Mouse (Mus musculus) CH12.LX (cell line): ENCODE results near the gene Ints1. TPM values are rescaled to one million over a fixed set of nuclear protein-coding genes. Genes with fewer than 3 reads are reported as not detected.

Experiments
- DNase-seq: peaks from one replicate; pipeline ENCODE4 v3.0.0-alpha.2; 2013; ENCODE audit errors: extremely low read depth
- H3K27ac ChIP-seq: 2 replicates; pipeline ENCODE4 v1.5.1; 2012; ENCODE audit warnings: low read depth, mild to moderate bottlenecking, control low read depth, moderate library complexity; ENCODE audit not compliant: insufficient read depth
- H3K27me3 ChIP-seq: replicated peaks from 2 replicates; pipeline ENCODE3; 2012; ENCODE audit warnings: inconsistent platforms
- H3K36me3 ChIP-seq, 2 experiments: replicated peaks in 1 of 2; 2 replicates each; pipeline versions ENCODE3 to v1.6.1; 2012; ENCODE audit warnings: inconsistent platforms in 1 of 2, low read length in 1 of 2, mild to moderate bottlenecking in 1 of 2, mixed read lengths in 1 of 2, moderate library complexity in 1 of 2; ENCODE audit not compliant: control insufficient read depth in 1 of 2, insufficient read depth in 1 of 2
- H3K4me1 ChIP-seq, 2 experiments: 2 replicates each; pipeline ENCODE4 v1.6.1; 2012; ENCODE audit warnings: inconsistent platforms in 1 of 2, moderate library complexity in 1 of 2; ENCODE audit not compliant: insufficient read depth in 2 of 2, control insufficient read depth in 1 of 2
- H3K4me2 ChIP-seq: 2 replicates; pipeline ENCODE4 v1.6.1; 2012; ENCODE audit warnings: low read depth, mild to moderate bottlenecking, control low read depth; ENCODE audit not compliant: poor library complexity, insufficient read depth, severe bottlenecking
- H3K4me3 ChIP-seq, 3 experiments: fragments of 150-350 bp in 1 of 3; sonication (generic) in 1 of 3; replicated peaks in 1 of 3; 2 replicates each; pipeline versions ENCODE3 to v1.5.1; 2011 to 2012; ENCODE audit warnings: low read depth in 2 of 3, low read length in 2 of 3, mild to moderate bottlenecking in 2 of 3, moderate library complexity in 2 of 3, control low read depth in 1 of 3, improper control_type of control experiment in 1 of 3, inconsistent platforms in 1 of 3, mixed read lengths in 1 of 3; ENCODE audit not compliant: poor library complexity in 1 of 3
- H3K79me2 ChIP-seq: replicated peaks from 2 replicates; pipeline ENCODE4 v1.6.1; 2012; ENCODE audit warnings: mild to moderate bottlenecking, moderate library complexity; ENCODE audit not compliant: control insufficient read depth, poor library complexity, insufficient read depth, severe bottlenecking; ENCODE audit errors: extremely low read depth
- H3K9ac ChIP-seq: 2 replicates; pipeline ENCODE4 v1.6.1; 2012; ENCODE audit warnings: low read depth, mild to moderate bottlenecking, control low read depth, moderate library complexity; ENCODE audit not compliant: insufficient read depth
- H3K9me3 ChIP-seq: replicated peaks from 2 replicates; pipeline ENCODE3; 2012; ENCODE audit warnings: low read length, inconsistent platforms, mixed read lengths
- BHLHE40 ChIP-seq: IDR thresholded peaks from 2 replicates; pipeline ENCODE4 v1.6.1; 2011; ENCODE audit warnings: mild to moderate bottlenecking, low read depth, low read length, improper control_type of control experiment
- CHD1 ChIP-seq: IDR thresholded peaks from 2 replicates; pipeline ENCODE4 v1.6.1; 2012; ENCODE audit warnings: low read depth, low read length, improper control_type of control experiment, inconsistent platforms
- CHD2 ChIP-seq: IDR thresholded peaks from 2 replicates; pipeline ENCODE4 v1.6.1; 2011; ENCODE audit warnings: low read length, improper control_type of control experiment
- CTCF ChIP-seq, 2 experiments: IDR thresholded peaks in 1 of 2; conservative IDR thresholded peaks in 1 of 2; 2 replicates each; pipeline ENCODE4 v1.5.1; 2011 to 2012; ENCODE audit warnings: low read depth in 2 of 2, low read length in 2 of 2, improper control_type of control experiment in 1 of 2, inconsistent platforms in 1 of 2, mild to moderate bottlenecking in 1 of 2, moderate library complexity in 1 of 2
- ELF1 ChIP-seq: IDR thresholded peaks from 2 replicates; pipeline ENCODE4 v1.6.1; 2014; ENCODE audit warnings: low read depth, mild to moderate bottlenecking, inconsistent platforms, low read length, improper control_type of control experiment
- EP300 ChIP-seq: IDR thresholded peaks from 2 replicates; pipeline ENCODE4 v1.6.1; 2011; ENCODE audit warnings: low read length, improper control_type of control experiment
- ETS1 ChIP-seq: conservative IDR thresholded peaks from 2 replicates; pipeline ENCODE4 v1.6.1; 2012; ENCODE audit warnings: low read depth, mild to moderate bottlenecking, inconsistent platforms, low read length, improper control_type of control experiment, moderate library complexity
- HCFC1 ChIP-seq: IDR thresholded peaks from 2 replicates; pipeline ENCODE4 v1.6.1; 2012; ENCODE audit warnings: low read depth, mild to moderate bottlenecking, inconsistent platforms, low read length, improper control_type of control experiment
- IRF4 ChIP-seq: IDR thresholded peaks from 2 replicates; pipeline ENCODE4 v1.6.1; 2014; ENCODE audit warnings: low read depth, mild to moderate bottlenecking, inconsistent platforms, low read length, improper control_type of control experiment
- JUN ChIP-seq: IDR thresholded peaks from 2 replicates; pipeline ENCODE4 v1.6.1; 2011; ENCODE audit warnings: low read depth, mild to moderate bottlenecking, low read length, improper control_type of control experiment, moderate library complexity; ENCODE audit not compliant: insufficient read depth
- KAT2A ChIP-seq: IDR thresholded peaks from 2 replicates; pipeline ENCODE4 v1.6.1; 2012; ENCODE audit warnings: low read length, improper control_type of control experiment, inconsistent platforms; ENCODE audit not compliant: insufficient replicate concordance
- MAX ChIP-seq: IDR thresholded peaks from 2 replicates; pipeline ENCODE4 v1.6.1; 2011; ENCODE audit warnings: low read length, improper control_type of control experiment
- MAZ ChIP-seq: IDR thresholded peaks from 2 replicates; pipeline ENCODE4 v1.6.1; 2012; ENCODE audit warnings: low read depth, mild to moderate bottlenecking, inconsistent platforms, low read length, improper control_type of control experiment, moderate library complexity
- MEF2A ChIP-seq: IDR thresholded peaks from 2 replicates; pipeline ENCODE4 v1.6.1; 2014; ENCODE audit warnings: low read depth, mild to moderate bottlenecking, inconsistent platforms, low read length, improper control_type of control experiment, borderline replicate concordance
- MXI1 ChIP-seq: IDR thresholded peaks from 2 replicates; pipeline ENCODE4 v1.6.1; 2011; ENCODE audit warnings: mild to moderate bottlenecking, low read depth, low read length, improper control_type of control experiment
- MYC ChIP-seq: IDR thresholded peaks from 2 replicates; pipeline ENCODE4 v1.6.1; 2011; ENCODE audit warnings: low read depth, mild to moderate bottlenecking, improper control_type of control experiment, low read length
- NRF1 ChIP-seq: IDR thresholded peaks from 2 replicates; pipeline ENCODE4 v1.6.1; 2014; ENCODE audit warnings: low read depth, mild to moderate bottlenecking, inconsistent platforms, low read length, improper control_type of control experiment, moderate library complexity
- POLR2A ChIP-seq: IDR thresholded peaks from 2 replicates; pipeline ENCODE4 v1.6.1; 2011; ENCODE audit warnings: low read depth, mild to moderate bottlenecking, improper control_type of control experiment, low read length
- POLR2AphosphoS2 ChIP-seq: IDR thresholded peaks from 2 replicates; pipeline ENCODE4 v1.6.1; 2011; ENCODE audit warnings: low read depth, low read length, improper control_type of control experiment
- RAD21 ChIP-seq: IDR thresholded peaks from 2 replicates; pipeline ENCODE4 v1.6.1; 2011; ENCODE audit warnings: low read depth, mild to moderate bottlenecking, low read length, improper control_type of control experiment, moderate library complexity
- SIN3A ChIP-seq: IDR thresholded peaks from 2 replicates; pipeline ENCODE4 v1.6.1; 2012; ENCODE audit warnings: low read length, improper control_type of control experiment, inconsistent platforms
- SMC3 ChIP-seq: IDR thresholded peaks from 2 replicates; pipeline ENCODE4 v1.6.1; 2011; ENCODE audit warnings: low read depth, low read length, improper control_type of control experiment
- TCF12 ChIP-seq: IDR thresholded peaks from 2 replicates; pipeline ENCODE4 v1.6.1; 2014; ENCODE audit warnings: low read depth, mild to moderate bottlenecking, inconsistent platforms, low read length, improper control_type of control experiment
- UBTF ChIP-seq: IDR thresholded peaks from 2 replicates; pipeline ENCODE4 v1.6.1; 2012; ENCODE audit warnings: low read depth, mild to moderate bottlenecking, inconsistent platforms, low read length, improper control_type of control experiment, moderate library complexity
- USF2 ChIP-seq: conservative IDR thresholded peaks from 2 replicates; pipeline ENCODE4 v1.6.1; 2011; ENCODE audit warnings: low read depth, low read length, improper control_type of control experiment
- ZC3H11A ChIP-seq: IDR thresholded peaks from 2 replicates; pipeline ENCODE4 v1.6.1; 2012; ENCODE audit warnings: low read depth, mild to moderate bottlenecking, inconsistent platforms, low read length, improper control_type of control experiment
- dilution Hi-C: fragments of 300-500 bp; cut with MboI; formaldehyde crosslinking; loops from 2 replicates; pipeline ENCODE4 v1.14.3; 2020; ENCODE audit warnings: low sequenced_read_pairs; ENCODE audit not compliant: extremely low pct_unique_long_range_greater_than_20kb, extremely low pct_ligation_motif_present
- in situ Hi-C: fragments of 300-500 bp; cut with MboI; formaldehyde crosslinking; loops from 3 replicates; pipeline ENCODE4 v1.14.3; 2019; ENCODE audit warnings: low sequenced_read_pairs, low pct_ligation_motif_present, low pct_unique_long_range_greater_than_20kb, mixed read lengths
- polyA plus RNA-seq: library from polyadenylated mRNA; unstranded; fragments of >175 nt; gene quantifications from 2 replicates; pipeline ENCODE4 v1.2.1, GENCODE M21; 2012; ENCODE audit warnings: low read depth; ENCODE audit not compliant: insufficient read length
- total RNA-seq, 2 experiments: library from RNA; depleted of rRNA; stranded (reverse); fragments of 300-350 nt in 1 of 2; fragments of >200 nt in 1 of 2; gene quantifications; 2 replicates each; pipeline ENCODE4 v1.2.3; 2012 to 2014

Gene Ints1
- total and polyA plus RNA-seq, 3 experiments, result 19.8 to 88.2 (median 72.1) TPM

DNA sequence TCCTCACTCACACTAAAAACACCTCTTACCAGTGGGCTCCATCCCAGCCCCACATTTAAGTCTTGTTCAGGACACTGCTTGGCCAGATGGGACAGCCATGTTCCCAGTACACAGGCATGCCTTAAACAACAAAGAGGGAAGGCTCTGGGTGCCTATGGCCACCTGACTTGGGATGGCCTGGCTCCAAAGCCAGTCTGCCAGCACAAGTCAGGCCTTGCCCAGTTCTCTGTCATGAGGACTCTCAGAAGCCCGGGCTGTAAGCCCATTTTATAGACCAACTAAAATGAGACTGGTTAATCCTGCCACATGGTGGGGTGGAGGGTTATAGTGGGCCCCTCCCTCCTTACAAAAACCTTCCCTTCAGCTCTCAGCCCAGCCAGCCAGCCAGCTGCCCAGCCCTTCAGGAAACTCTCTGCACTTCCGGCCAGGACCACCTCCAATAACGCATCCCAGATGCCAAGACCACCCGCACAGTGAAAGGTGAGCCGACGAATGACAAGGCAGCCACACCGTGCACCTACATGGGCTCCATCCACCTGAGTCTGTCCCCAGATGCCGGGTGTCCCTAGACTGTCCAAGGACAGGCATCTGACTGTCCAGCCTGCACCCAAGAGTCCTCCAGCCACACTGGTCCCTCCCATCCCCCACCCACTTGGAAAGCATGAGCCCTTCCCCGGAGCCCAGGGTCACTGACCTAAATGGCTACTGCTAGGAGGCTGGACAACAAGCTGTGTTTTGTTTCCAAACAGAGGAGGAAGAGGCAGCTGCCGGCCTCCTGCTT, 50.9 kb downstream of the Ints1 start:
- no peak for DNase-seq
- in situ Hi-C loops (no loop called here), dilution Hi-C loops (no loop called here)
- Histone ChIP-seq H3K79me2 (no peaks in the 10 kb centered on the region), H3K9me3 (no peaks in the 10 kb centered on the region), H3K27ac (no peak overlapping the region), H3K4me1 (peaks cover 25 to 62% of the 10 kb centered on the region in 2 experiments), H3K9ac (no peak overlapping the region), H3K4me3 (no peak overlapping the region), H3K4me2 (no peak overlapping the region), H3K27me3 (no peaks in the 10 kb centered on the region), H3K36me3 (peaks cover 0 to 27% of the 10 kb centered on the region in 2 experiments)
- TF ChIP-seq MAZ (no peak), EP300 (no peak), POLR2AphosphoS2 (no peak), USF2 (no peak), SIN3A (no peak), KAT2A (no peak), SMC3 (no peak)

DNA sequence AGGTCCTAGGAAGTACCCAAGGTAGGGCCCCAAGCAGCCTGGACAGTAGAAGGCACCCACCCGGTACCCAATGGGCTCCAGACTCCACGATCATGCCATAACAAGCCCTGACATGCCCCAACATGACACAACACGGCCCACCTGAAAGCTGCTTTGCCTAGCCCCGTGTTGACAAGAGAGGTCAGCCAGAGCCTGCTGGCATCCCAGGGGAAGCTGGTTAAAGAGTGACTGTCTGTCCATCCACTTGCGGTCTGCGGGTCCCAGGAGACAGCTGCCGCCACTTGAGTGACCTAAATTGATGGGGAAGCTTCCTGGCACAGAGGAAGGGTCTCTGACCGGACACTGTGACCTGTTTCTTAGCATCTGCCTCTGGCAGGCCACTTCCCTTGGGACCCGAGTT, 52.4 kb downstream of the Ints1 start:
- peak; percentile 75 for DNase-seq
- Histone ChIP-seq H3K27me3 (no peaks in the 10 kb centered on the region), H3K79me2 (no peaks in the 10 kb centered on the region), H3K9ac (peak overlapping the region; percentile 7; the same call in 1 of the 2 replicates), H3K4me2 (peak overlapping the region; percentile 26), H3K27ac (peak overlapping the region; percentile 81), H3K4me3 (peak overlapping the region; percentile 26 to 52 (median 31)), H3K36me3 (peaks cover 0 to 26% of the 10 kb centered on the region in 2 experiments), H3K4me1 (peaks cover 25 to 61% of the 10 kb centered on the region in 2 experiments), H3K9me3 (no peaks in the 10 kb centered on the region)
- in situ Hi-C loops (no loop called here), dilution Hi-C loops (no loop called here)
- TF ChIP-seq HCFC1, result peak; percentile 34; the same call in 1 of the 2 replicates
- TF ChIP-seq POLR2AphosphoS2, result no peak
- peak; percentile 35; the same call in 1 of the 2 replicates for TF ChIP-seq NRF1
- peak; percentile 100 for TF ChIP-seq CHD1
- no peak for TF ChIP-seq JUN
- TF ChIP-seq ETS1, result peak; percentile 44
- peak; percentile 86; the same call in 1 of the 2 replicates for TF ChIP-seq SIN3A
- TF ChIP-seq MYC, result 0 out of 2 replicates have a peak, but pooled peaks have one; percentile 52
- no peak for TF ChIP-seq RAD21
- no peak for TF ChIP-seq SMC3
- no peak for TF ChIP-seq CHD2
- TF ChIP-seq MXI1, result peak; percentile 57
- peak; percentile 68 for TF ChIP-seq EP300
- TF ChIP-seq POLR2A, result 0 out of 2 replicates have a peak, but pooled peaks have one; percentile 3
- TF ChIP-seq CTCF (conservative IDR thresholded peaks at IDR 0.05 in 1 of 2, IDR thresholded peaks at IDR 0.05 in 1 of 2; ENCODE audit: low read depth in 2 of 2, low read length in 2 of 2), result no peak; a peak in 1 of 4 replicates
- peak; percentile 72 for TF ChIP-seq IRF4
- peak; percentile 58 for TF ChIP-seq MAX
- 0 out of 2 replicates have a peak, but pooled peaks have one; percentile 1 for TF ChIP-seq ELF1
- no peak for TF ChIP-seq UBTF
- TF ChIP-seq KAT2A, result 0 out of 2 replicates have a peak, but pooled peaks have one; percentile 61
- no peak for TF ChIP-seq ZC3H11A
- TF ChIP-seq MEF2A, result peak; percentile 66; the same call in 1 of the 2 replicates
- TF ChIP-seq BHLHE40, result peak; percentile 74
- peak; percentile 75; the same call in 1 of the 2 replicates for TF ChIP-seq TCF12
